Mouse (Mus musculus) intestine, postnatal 0 days (tissue): ENCODE measurements around the gene Lpin2. TPM values are rescaled to one million over a fixed set of nuclear protein-coding genes. Genes with fewer than 3 reads are reported as not detected.

ENCODE experiments used
- ATAC-seq: fragments of 200-750 bp; cut with Nextera tagmentation; 2 replicates; pipeline ENCODE4 v1.8.0; 2017; ENCODE audit warnings: mild to moderate bottlenecking, moderate TSS enrichment, moderate library complexity
- H3K27ac ChIP-seq: fragments of 300-500 bp; sonication (generic); 2 replicates; pipeline ENCODE4 v1.5.1; 2014; ENCODE audit warnings: mild to moderate bottlenecking, low read depth, low read length, moderate library complexity
- H3K27me3 ChIP-seq: fragments of 300-500 bp; sonication (generic); replicated peaks from 2 replicates; pipeline ENCODE4 v1.6.1; 2014; ENCODE audit warnings: low read length, mixed read lengths; ENCODE audit not compliant: control insufficient read depth, insufficient read depth
- H3K36me3 ChIP-seq: fragments of 300-500 bp; sonication (generic); 2 replicates; pipeline ENCODE4 v1.6.1; 2014; ENCODE audit warnings: mild to moderate bottlenecking, moderate library complexity; ENCODE audit not compliant: control insufficient read depth, insufficient read depth
- H3K4me1 ChIP-seq: fragments of 300-500 bp; sonication (generic); replicated peaks from 2 replicates; pipeline ENCODE4 v1.6.1; 2014; ENCODE audit warnings: antibody characterized with exemption, low read length, mixed read lengths; ENCODE audit not compliant: control insufficient read depth, insufficient read depth
- H3K4me2 ChIP-seq: fragments of 300-500 bp; sonication (generic); replicated peaks from 2 replicates; pipeline ENCODE4 v1.6.1; 2014; ENCODE audit warnings: low read depth, mild to moderate bottlenecking, moderate library complexity
- H3K4me3 ChIP-seq: fragments of 300-500 bp; sonication (generic); 2 replicates; pipeline ENCODE4 v1.5.1; 2014; ENCODE audit warnings: low read depth, low read length
- H3K9ac ChIP-seq: fragments of 300-500 bp; sonication (generic); 2 replicates; pipeline ENCODE4 v1.6.1; 2014; ENCODE audit warnings: mild to moderate bottlenecking, low read depth, low read length
- H3K9me3 ChIP-seq: fragments of 300-500 bp; sonication (generic); 2 replicates; pipeline ENCODE4 v1.6.1; 2016; ENCODE audit warnings: mixed run types; ENCODE audit not compliant: control insufficient read depth
- CTCF ChIP-seq: sonication (generic); IDR thresholded peaks from 2 replicates; pipeline ENCODE4 v1.5.1; 2016; ENCODE audit warnings: low read depth, mild to moderate bottlenecking, control low read depth, antibody characterized with exemption, moderate library complexity
- WGBS: fragments of 180-500 bp; shearing (Covaris S2); extraction: QIAGEN DNeasy Blood & Tissue Kit; methylation state at CpG from one replicate; pipeline ENCODE4 v1.1.7; 2014; 5-methylcytosine and 5-hydroxymethylcytosine counted together
- polyA plus RNA-seq: library from polyadenylated mRNA; unstranded; fragments of >200 nt; fragmentation: Nextera tagmentation; extraction: Ambion mirVana; gene quantifications from 2 replicates; pipeline ENCODE4 v1.2.1, GENCODE M21; 2015

The Lpin2 gene
- polyA plus RNA-seq, 1 experiment from 2014 or later = 22.2 TPM

- ATAC-seq = no peak
- WGBS = 77% methylated on average over 3 of the region's 3 CpGs
- no peak overlapping the region for H3K9ac ChIP-seq
- TF ChIP-seq CTCF = no peak
- H3K4me2 ChIP-seq = no peak overlapping the region
- H3K4me3 ChIP-seq = no peak overlapping the region
- H3K27ac ChIP-seq = no peak overlapping the region
- no peaks in the 10 kb centered on the region for H3K9me3 ChIP-seq
- 0 out of 2 replicates have a peak, but pooled peaks cover 4% of the 10 kb centered on the region for H3K4me1 ChIP-seq
- no peaks in the 10 kb centered on the region for H3K27me3 ChIP-seq
- no peaks in the 10 kb centered on the region; the same call in 1 of the 2 replicates for H3K36me3 ChIP-seq
Measured at GRCm38 (mm10) chr17:71209936-71210335, 27.6 kb downstream of the Lpin2 start.

DNA sequence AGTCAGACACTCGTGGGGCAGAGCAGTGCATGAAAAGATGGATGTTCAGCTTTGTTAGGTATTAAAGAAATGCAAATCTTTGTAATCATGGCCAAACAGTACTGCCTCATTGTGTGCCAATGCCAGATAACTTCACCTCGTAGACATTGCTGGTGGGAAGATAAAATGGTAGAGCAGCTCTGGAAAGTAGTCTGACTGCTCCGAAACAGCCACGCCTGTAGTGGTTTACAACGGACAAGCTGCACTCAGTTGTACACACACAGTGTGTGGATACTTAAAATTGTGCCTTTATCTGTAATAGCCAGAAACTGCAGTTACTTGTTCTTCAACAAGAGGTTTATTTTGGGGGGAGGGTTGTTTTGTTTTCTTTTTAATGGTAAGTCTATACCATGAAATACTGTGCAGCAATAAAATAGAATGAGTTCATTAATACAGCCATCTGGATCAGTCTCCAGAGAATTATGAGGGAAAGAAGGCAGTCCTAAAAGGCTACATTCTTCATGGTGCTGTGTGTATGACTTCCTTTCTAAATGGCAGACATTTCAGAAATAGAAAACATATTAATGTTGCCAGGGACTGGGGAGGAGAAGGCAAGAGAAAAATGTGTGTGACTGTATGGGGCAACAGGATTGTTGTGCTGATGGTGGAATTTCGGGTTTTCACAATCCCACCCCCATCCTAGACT is 29.7 kb downstream of the Lpin2 start:
- H3K4me2 ChIP-seq = no peak overlapping the region; the same call in 1 of the 2 replicates
- WGBS = 52% methylated on average over 6 of the region's 6 CpGs
- 0 out of 2 replicates have a peak, but pooled peaks cover 4% of the 10 kb centered on the region for H3K4me1 ChIP-seq
- H3K9me3 ChIP-seq = no peaks in the 10 kb centered on the region
- H3K4me3 ChIP-seq = no peak overlapping the region
- TF ChIP-seq CTCF = no peak
- no peak overlapping the region for H3K9ac ChIP-seq
- no peak overlapping the region for H3K27ac ChIP-seq
- H3K27me3 ChIP-seq = no peaks in the 10 kb centered on the region
- H3K36me3 ChIP-seq = no peaks in the 10 kb centered on the region; the same call in 1 of the 2 replicates
- ATAC-seq = no peak

GRCm38 (mm10) chr17:71213666-71214065 is 31.3 kb downstream of the Lpin2 start:
- Histone ChIP-seq H3K9me3 (0 out of 2 replicates have a peak, but pooled peaks cover 3% of the 10 kb centered on the region), H3K27me3 (no peaks in the 10 kb centered on the region), H3K4me2 (no peak overlapping the region), H3K27ac (no peak overlapping the region), H3K9ac (no peak overlapping the region), H3K36me3 (peaks cover 11% of the 10 kb centered on the region; the same call in 1 of the 2 replicates), H3K4me3 (no peak overlapping the region), H3K4me1 (0 out of 2 replicates have a peak, but pooled peaks cover 4% of the 10 kb centered on the region)
- TF ChIP-seq CTCF = no peak
- ATAC-seq = no peak
- 67% methylated on average over 1 of the region's 1 CpGs for WGBS

- Histone ChIP-seq H3K9ac (no peak overlapping the region), H3K27me3 (no peaks in the 10 kb centered on the region)
- no peak for ATAC-seq
Measured at GRCm38 (mm10) chr17:71214514-71215240, 32.3 kb downstream of the Lpin2 start.

DNA sequence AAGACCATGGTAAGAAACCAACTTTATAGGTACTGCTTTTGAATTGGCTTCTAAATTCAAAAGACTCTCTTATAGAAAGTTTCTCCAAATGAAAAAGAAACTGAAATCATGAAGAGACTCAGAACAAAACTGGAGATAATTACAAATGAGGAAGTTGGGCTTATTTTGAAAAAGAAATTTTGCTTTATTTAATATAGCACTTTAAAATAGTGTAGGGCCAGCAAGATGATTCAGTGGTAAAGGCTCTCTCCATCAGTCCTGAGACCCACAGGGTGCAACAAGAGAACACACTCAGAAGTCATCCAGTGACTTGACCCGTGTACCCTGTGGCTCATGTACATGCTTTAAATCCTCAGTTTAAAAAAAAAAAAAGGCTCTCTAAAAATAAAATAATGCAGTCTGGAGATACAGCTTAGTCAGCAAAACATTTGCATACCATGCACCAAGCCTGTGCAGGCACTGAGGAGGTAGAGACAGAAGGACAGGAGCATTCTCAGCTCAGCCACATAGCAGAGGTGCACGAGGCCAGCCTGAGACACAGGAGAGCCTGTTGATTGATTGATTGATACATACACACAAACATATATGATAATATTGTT is 33.0 kb downstream of the Lpin2 start:
- Histone ChIP-seq H3K4me1 (0 out of 2 replicates have a peak, but pooled peaks cover 4% of the 10 kb centered on the region), H3K9ac (no peak overlapping the region), H3K4me3 (no peak overlapping the region), H3K36me3 (peaks cover 19% of the 10 kb centered on the region; the same call in 1 of the 2 replicates), H3K27ac (no peak overlapping the region), H3K4me2 (no peak overlapping the region), H3K27me3 (no peaks in the 10 kb centered on the region), H3K9me3 (0 out of 2 replicates have a peak, but pooled peaks cover 3% of the 10 kb centered on the region)
- ATAC-seq = no peak
- no peak for TF ChIP-seq CTCF
- 60% methylated on average over 2 of the region's 2 CpGs for WGBS

More at GRCm38 (mm10) chr17:71214514-71215240, 32.3 kb downstream of the Lpin2 start:
- H3K4me1 ChIP-seq = 0 out of 2 replicates have a peak, but pooled peaks cover 4% of the 10 kb centered on the region
- TF ChIP-seq CTCF = no peak
- no peak overlapping the region for H3K4me3 ChIP-seq
- 73% methylated on average over 17 of the region's 17 CpGs for WGBS
- no peak overlapping the region for H3K27ac ChIP-seq
- H3K4me2 ChIP-seq = no peak overlapping the region
- peaks cover 19% of the 10 kb centered on the region; the same call in 1 of the 2 replicates for H3K36me3 ChIP-seq
- 0 out of 2 replicates have a peak, but pooled peaks cover 3% of the 10 kb centered on the region for H3K9me3 ChIP-seq

- Histone ChIP-seq H3K4me3 (no peak overlapping the region), H3K27me3 (no peaks in the 10 kb centered on the region), H3K4me1 (0 out of 2 replicates have a peak, but pooled peaks cover 4% of the 10 kb centered on the region), H3K4me2 (no peak overlapping the region), H3K36me3 (peaks cover 20% of the 10 kb centered on the region; the same call in 1 of the 2 replicates), H3K9me3 (0 out of 2 replicates have a peak, but pooled peaks cover 3% of the 10 kb centered on the region), H3K27ac (no peak overlapping the region), H3K9ac (no peak overlapping the region)
- TF ChIP-seq CTCF = no peak
- ATAC-seq = no peak
- WGBS = 86% methylated on average over 2 of the region's 2 CpGs
Measured at GRCm38 (mm10) chr17:71216263-71216662, 33.9 kb downstream of the Lpin2 start.
